Mouse (Mus musculus): ENCODE data around the gene Hdac4. TPM values are rescaled to one million over a fixed set of nuclear protein-coding genes. Genes with fewer than 3 reads are reported as not detected.

The Hdac4 gene
- polyA plus RNA-seq, 1 experiment from 2014 or later, result 32.7 TPM

GRCm38 (mm10) chr1:92060532-92061064, 134.9 kb downstream of the Hdac4 start:
- no peak overlapping the region for H3K9ac ChIP-seq (ENCODE audit: low read length)
- no peak overlapping the region for H3K4me2 ChIP-seq (ENCODE audit: low read depth)
- no peak overlapping the region for H3K27ac ChIP-seq (ENCODE audit: low read depth, low read length)
- H3K36me3 ChIP-seq (ENCODE audit: control insufficient read depth, insufficient read depth, low read length), result no peaks in the 10 kb centered on the region
- ATAC-seq (ENCODE audit: insufficient read depth, low FRiP score, low TSS enrichment) (no peak), DNase-seq (ENCODE audit: low spot score) (no peak)
- no peaks in the 10 kb centered on the region for H3K27me3 ChIP-seq (ENCODE audit: control insufficient read depth, insufficient read depth, low read length)
- H3K4me1 ChIP-seq (ENCODE audit: control insufficient read depth, insufficient read depth, low read length), result peaks cover 6% of the 10 kb centered on the region
- H3K4me3 ChIP-seq (ENCODE audit: low read depth, low read length), result no peak overlapping the region
- 78% methylated on average over 4 of the region's 4 CpGs for WGBS
- H3K9me3 ChIP-seq (ENCODE audit: control insufficient read depth, low read length), result no peaks in the 10 kb centered on the region

DNA sequence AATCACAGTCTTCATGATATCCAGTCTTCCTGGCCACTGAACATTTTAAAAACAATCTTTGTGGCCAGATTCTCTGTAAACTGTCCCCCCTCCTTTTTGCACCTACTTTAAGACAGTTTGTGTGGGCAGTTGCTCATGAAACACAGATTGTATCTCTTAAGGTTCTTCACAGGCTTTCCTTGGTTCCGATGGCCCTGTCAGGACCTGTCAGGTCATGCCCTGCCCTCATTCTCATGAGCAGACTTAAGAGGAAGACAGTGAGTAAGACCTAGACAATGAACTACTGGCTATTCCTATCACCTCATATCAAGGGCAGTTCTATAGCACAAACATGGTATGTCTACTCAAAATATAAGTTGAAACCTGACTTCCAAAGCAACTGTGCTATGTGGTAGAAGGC, 135.9 kb downstream of the Hdac4 start:
- no peak for ATAC-seq (ENCODE audit: insufficient read depth, low FRiP score, low TSS enrichment)
- Histone ChIP-seq H3K9me3 (ENCODE audit: control insufficient read depth, low read length) (no peaks in the 10 kb centered on the region), H3K9ac (ENCODE audit: low read length) (no peak overlapping the region)

GRCm38 (mm10) chr1:92058731-92059425, 136.6 kb downstream of the Hdac4 start:
- Histone ChIP-seq H3K36me3 (ENCODE audit: control insufficient read depth, insufficient read depth, low read length) (no peaks in the 10 kb centered on the region), H3K27ac (ENCODE audit: low read depth, low read length) (no peak overlapping the region), H3K4me2 (ENCODE audit: low read depth) (no peak overlapping the region), H3K4me1 (ENCODE audit: control insufficient read depth, insufficient read depth, low read length) (peaks cover 6% of the 10 kb centered on the region), H3K9me3 (ENCODE audit: control insufficient read depth, low read length) (no peaks in the 10 kb centered on the region), H3K27me3 (ENCODE audit: control insufficient read depth, insufficient read depth, low read length) (no peaks in the 10 kb centered on the region), H3K4me3 (ENCODE audit: low read depth, low read length) (no peak overlapping the region), H3K9ac (ENCODE audit: low read length) (no peak overlapping the region)
- DNase-seq (ENCODE audit: low spot score) (no peak), ATAC-seq (ENCODE audit: insufficient read depth, low FRiP score, low TSS enrichment) (no peak)
- 87% methylated on average over 5 of the region's 5 CpGs for WGBS

More for the DNA sequence above, 135.9 kb downstream of the Hdac4 start:
- Histone ChIP-seq H3K27ac (ENCODE audit: low read depth, low read length) (no peak overlapping the region), H3K27me3 (ENCODE audit: control insufficient read depth, insufficient read depth, low read length) (no peaks in the 10 kb centered on the region), H3K4me1 (ENCODE audit: control insufficient read depth, insufficient read depth, low read length) (peaks cover 6% of the 10 kb centered on the region), H3K36me3 (ENCODE audit: control insufficient read depth, insufficient read depth, low read length) (no peaks in the 10 kb centered on the region), H3K4me2 (ENCODE audit: low read depth) (no peak overlapping the region), H3K4me3 (ENCODE audit: low read depth, low read length) (no peak overlapping the region)
- WGBS, result 94% methylated on average over 1 of the region's 1 CpGs
- DNase-seq (ENCODE audit: low spot score), result no peak

DNA sequence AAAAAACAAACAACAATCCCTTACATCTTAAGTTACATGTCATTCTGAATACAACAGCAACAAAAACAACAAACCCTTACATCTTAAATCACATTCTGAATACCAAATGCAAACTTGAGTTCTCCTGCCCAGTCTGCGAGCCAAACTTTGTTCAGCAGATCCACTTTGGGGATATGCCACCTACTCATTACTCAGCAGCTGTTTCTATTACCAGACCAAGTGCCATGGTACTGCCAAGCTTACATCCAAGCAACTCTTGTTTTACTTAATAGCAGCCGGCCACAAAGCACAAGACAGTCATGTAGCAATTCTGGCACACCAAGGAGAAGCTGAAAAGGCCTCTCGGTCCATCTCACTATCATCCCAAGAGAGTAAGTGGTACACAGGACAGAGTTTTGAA, 138.4 kb downstream of the Hdac4 start:
- H3K27ac ChIP-seq (ENCODE audit: low read depth, low read length), result no peak overlapping the region
- no peaks in the 10 kb centered on the region for H3K27me3 ChIP-seq (ENCODE audit: control insufficient read depth, insufficient read depth, low read length)
- no peak for DNase-seq (ENCODE audit: low spot score)
- H3K9ac ChIP-seq (ENCODE audit: low read length), result no peak overlapping the region
- H3K36me3 ChIP-seq (ENCODE audit: control insufficient read depth, insufficient read depth, low read length), result no peaks in the 10 kb centered on the region
- WGBS, result 95% methylated on average over 3 of the region's 3 CpGs
- peaks cover 6% of the 10 kb centered on the region for H3K4me1 ChIP-seq (ENCODE audit: control insufficient read depth, insufficient read depth, low read length)
- ATAC-seq (ENCODE audit: insufficient read depth, low FRiP score, low TSS enrichment), result no peak
- no peak overlapping the region for H3K4me3 ChIP-seq (ENCODE audit: low read depth, low read length)
- H3K9me3 ChIP-seq (ENCODE audit: control insufficient read depth, low read length), result no peaks in the 10 kb centered on the region
- H3K4me2 ChIP-seq (ENCODE audit: low read depth), result no peak overlapping the region

- no peaks in the 10 kb centered on the region for H3K9me3 ChIP-seq (ENCODE audit: control insufficient read depth, low read length)
- no peak overlapping the region for H3K4me2 ChIP-seq (ENCODE audit: low read depth)
- no peaks in the 10 kb centered on the region for H3K36me3 ChIP-seq (ENCODE audit: control insufficient read depth, insufficient read depth, low read length)
- no peaks in the 10 kb centered on the region for H3K27me3 ChIP-seq (ENCODE audit: control insufficient read depth, insufficient read depth, low read length)
- peaks cover 4% of the 10 kb centered on the region; the same call in 1 of the 2 replicates for H3K4me1 ChIP-seq (ENCODE audit: control insufficient read depth, insufficient read depth, low read length)
- 72% methylated on average over 2 of the region's 2 CpGs for WGBS
- no peak overlapping the region for H3K4me3 ChIP-seq (ENCODE audit: low read depth, low read length)
- no peak overlapping the region for H3K9ac ChIP-seq (ENCODE audit: low read length)
- DNase-seq (ENCODE audit: low spot score) (no peak), ATAC-seq (ENCODE audit: insufficient read depth, low FRiP score, low TSS enrichment) (no peak)
- H3K27ac ChIP-seq (ENCODE audit: low read depth, low read length), result no peak overlapping the region
Observed at GRCm38 (mm10) chr1:92055149-92055548, 140.3 kb downstream of the Hdac4 start.

GRCm38 (mm10) chr1:92052190-92052589, 143.3 kb downstream of the Hdac4 start:
- no peaks in the 10 kb centered on the region for H3K36me3 ChIP-seq (ENCODE audit: control insufficient read depth, insufficient read depth, low read length)
- H3K9me3 ChIP-seq (ENCODE audit: control insufficient read depth, low read length), result no peaks in the 10 kb centered on the region
- ATAC-seq (ENCODE audit: insufficient read depth, low FRiP score, low TSS enrichment) (no peak), DNase-seq (ENCODE audit: low spot score) (no peak)
- no peak overlapping the region for H3K27ac ChIP-seq (ENCODE audit: low read depth, low read length)
- peaks cover 4% of the 10 kb centered on the region; the same call in 1 of the 2 replicates for H3K4me1 ChIP-seq (ENCODE audit: control insufficient read depth, insufficient read depth, low read length)
- WGBS, result 87% methylated on average over 4 of the region's 4 CpGs
- H3K27me3 ChIP-seq (ENCODE audit: control insufficient read depth, insufficient read depth, low read length), result no peaks in the 10 kb centered on the region
- H3K4me2 ChIP-seq (ENCODE audit: low read depth), result no peak overlapping the region
- no peak overlapping the region for H3K9ac ChIP-seq (ENCODE audit: low read length)
- no peak overlapping the region for H3K4me3 ChIP-seq (ENCODE audit: low read depth, low read length)

- Histone ChIP-seq H3K36me3 (ENCODE audit: control insufficient read depth, insufficient read depth, low read length) (no peaks in the 10 kb centered on the region), H3K9me3 (ENCODE audit: control insufficient read depth, low read length) (no peaks in the 10 kb centered on the region), H3K27me3 (ENCODE audit: control insufficient read depth, insufficient read depth, low read length) (no peaks in the 10 kb centered on the region), H3K4me1 (ENCODE audit: control insufficient read depth, insufficient read depth, low read length) (peaks cover 4% of the 10 kb centered on the region; the same call in 1 of the 2 replicates), H3K4me3 (ENCODE audit: low read depth, low read length) (no peak overlapping the region), H3K27ac (ENCODE audit: low read depth, low read length) (no peak overlapping the region), H3K4me2 (ENCODE audit: low read depth) (no peak overlapping the region), H3K9ac (ENCODE audit: low read length) (no peak overlapping the region)
- no peak for ATAC-seq (ENCODE audit: insufficient read depth, low FRiP score, low TSS enrichment)
- DNase-seq (ENCODE audit: low spot score), result no peak
- WGBS, result 87% methylated on average over 4 of the region's 4 CpGs
Observed at GRCm38 (mm10) chr1:92051489-92052062, 143.9 kb downstream of the Hdac4 start.

- ATAC-seq (ENCODE audit: insufficient read depth, low FRiP score, low TSS enrichment), result no peak
- no peak overlapping the region for H3K9ac ChIP-seq (ENCODE audit: low read length)
- DNase-seq (ENCODE audit: low spot score), result no peak
- H3K27ac ChIP-seq (ENCODE audit: low read depth, low read length), result no peak overlapping the region
- no peaks in the 10 kb centered on the region for H3K9me3 ChIP-seq (ENCODE audit: control insufficient read depth, low read length)
- peaks cover 4% of the 10 kb centered on the region; the same call in 1 of the 2 replicates for H3K4me1 ChIP-seq (ENCODE audit: control insufficient read depth, insufficient read depth, low read length)
- H3K36me3 ChIP-seq (ENCODE audit: control insufficient read depth, insufficient read depth, low read length), result no peaks in the 10 kb centered on the region
- H3K4me2 ChIP-seq (ENCODE audit: low read depth), result no peak overlapping the region
- no peak overlapping the region for H3K4me3 ChIP-seq (ENCODE audit: low read depth, low read length)
- H3K27me3 ChIP-seq (ENCODE audit: control insufficient read depth, insufficient read depth, low read length), result no peaks in the 10 kb centered on the region
Observed at GRCm38 (mm10) chr1:92050992-92051391, 144.5 kb downstream of the Hdac4 start.

- no peak overlapping the region for H3K4me3 ChIP-seq (ENCODE audit: low read depth, low read length)
- H3K36me3 ChIP-seq (ENCODE audit: control insufficient read depth, insufficient read depth, low read length), result no peaks in the 10 kb centered on the region
Observed at GRCm38 (mm10) chr1:92050566-92050965, 144.9 kb downstream of the Hdac4 start.

More at GRCm38 (mm10) chr1:92050566-92050965, 144.9 kb downstream of the Hdac4 start:
- ATAC-seq (ENCODE audit: insufficient read depth, low FRiP score, low TSS enrichment) (no peak), DNase-seq (ENCODE audit: low spot score) (no peak)
- Histone ChIP-seq H3K4me2 (ENCODE audit: low read depth) (no peak overlapping the region), H3K27ac (ENCODE audit: low read depth, low read length) (no peak overlapping the region), H3K9me3 (ENCODE audit: control insufficient read depth, low read length) (no peaks in the 10 kb centered on the region), H3K27me3 (ENCODE audit: control insufficient read depth, insufficient read depth, low read length) (no peaks in the 10 kb centered on the region), H3K9ac (ENCODE audit: low read length) (no peak overlapping the region), H3K4me1 (ENCODE audit: control insufficient read depth, insufficient read depth, low read length) (peaks cover 4% of the 10 kb centered on the region; the same call in 1 of the 2 replicates)
- WGBS, result 20% methylated on average over 3 of the region's 3 CpGs

All from neural tube, embryonic 11.5 days (tissue).